Mouse (Mus musculus): ENCODE measurements around the gene Nat9.

Gene Nat9

DNA sequence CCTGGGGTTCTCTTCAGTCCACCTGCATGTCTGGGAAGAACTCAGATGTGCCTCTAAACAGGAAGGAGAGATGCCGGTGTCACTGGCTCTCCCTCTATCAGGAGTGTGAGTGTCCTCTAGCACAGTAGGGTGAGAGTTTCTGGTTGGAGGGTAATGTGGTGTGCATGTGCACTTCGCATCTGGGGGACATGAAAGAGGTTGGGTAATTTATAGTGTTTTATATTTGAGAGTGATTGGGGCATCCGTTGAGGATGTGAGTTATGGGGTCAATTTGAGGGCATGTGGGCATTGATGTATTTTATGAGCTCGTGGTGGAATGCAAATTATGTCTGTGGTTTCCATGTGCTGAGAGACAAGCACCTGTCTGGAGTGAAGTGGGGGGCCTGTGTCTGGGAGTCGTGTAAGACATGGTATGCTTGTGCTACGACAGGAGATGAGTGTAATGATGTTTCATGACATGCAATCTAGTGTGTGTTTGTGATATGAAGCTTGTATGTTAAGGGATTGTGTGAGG is 36.9 kb downstream of the Nat9 start:
- no peak for DNase-seq

DNA sequence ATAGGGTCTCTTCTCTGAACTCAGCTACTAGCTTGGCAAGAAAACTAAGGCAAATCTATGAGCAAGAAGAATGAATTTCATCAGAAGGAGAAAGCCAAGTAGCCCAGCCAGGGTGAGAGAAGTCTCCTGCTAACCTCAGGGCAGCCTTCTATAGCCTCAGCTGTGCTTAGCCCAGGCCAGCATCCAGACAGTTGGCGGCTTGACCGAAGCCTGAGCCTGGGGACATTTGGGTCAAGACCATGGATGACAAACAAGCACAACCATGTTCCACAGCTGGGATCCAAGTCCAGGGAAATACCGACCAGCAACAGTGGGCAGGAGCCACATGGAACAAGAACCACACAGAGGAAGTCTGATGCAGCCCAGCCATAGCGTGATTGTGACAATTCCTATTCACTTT is 39.8 kb downstream of the Nat9 start:
- no peak for DNase-seq

DNA sequence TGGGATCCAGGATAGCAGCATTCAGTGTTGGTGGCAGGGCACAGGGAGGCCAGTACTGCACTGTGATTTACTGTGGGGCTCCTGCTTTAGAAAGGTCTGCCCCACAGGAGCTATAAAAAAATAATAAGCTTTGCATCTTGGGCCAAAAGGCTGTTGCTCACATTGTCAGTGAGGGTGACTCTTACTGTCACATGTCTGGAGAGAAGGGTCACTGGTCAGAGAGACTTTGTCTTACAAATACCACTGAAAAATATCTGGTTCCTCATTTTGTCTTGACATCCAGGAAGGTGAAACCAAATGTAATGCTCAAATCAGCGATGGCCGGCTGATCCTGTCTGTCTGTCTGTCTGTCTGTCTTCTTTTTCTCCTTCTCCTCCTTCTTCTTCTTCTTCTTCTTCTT is 45.7 kb downstream of the Nat9 start:
- no peak for DNase-seq

DNA sequence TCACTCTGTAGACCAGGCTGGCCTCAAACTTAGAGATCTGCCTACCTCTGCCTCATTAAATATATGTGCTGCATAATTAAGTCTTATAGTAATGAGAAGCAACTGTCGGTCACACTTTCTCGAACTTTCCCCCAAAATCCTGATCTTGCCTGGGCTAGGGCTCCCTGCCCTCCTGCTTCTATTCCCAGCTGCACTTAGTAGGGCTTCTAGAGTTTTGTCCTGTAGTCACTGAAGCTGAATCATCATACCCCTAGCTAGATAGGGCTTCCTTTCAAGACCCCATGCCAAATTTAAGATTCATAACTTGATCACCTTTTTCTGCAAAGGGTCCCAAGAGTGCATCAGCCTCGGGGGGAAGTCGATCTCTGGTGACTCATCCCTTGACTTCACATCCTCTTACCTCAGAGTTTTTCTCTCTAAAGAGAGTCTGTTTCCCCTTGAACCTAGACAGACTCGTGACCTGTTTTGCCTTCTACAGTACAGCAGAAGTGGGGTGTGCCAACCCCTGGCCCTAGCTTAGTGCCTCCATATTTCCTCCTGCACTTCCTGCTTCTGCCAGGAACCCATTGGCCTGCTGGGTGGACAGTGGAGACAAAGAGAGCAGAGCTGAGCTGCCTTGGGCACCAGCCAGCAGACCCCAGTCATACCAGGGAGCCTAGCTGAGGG is 48.9 kb downstream of the Nat9 start:
- no peak for DNase-seq

DNA sequence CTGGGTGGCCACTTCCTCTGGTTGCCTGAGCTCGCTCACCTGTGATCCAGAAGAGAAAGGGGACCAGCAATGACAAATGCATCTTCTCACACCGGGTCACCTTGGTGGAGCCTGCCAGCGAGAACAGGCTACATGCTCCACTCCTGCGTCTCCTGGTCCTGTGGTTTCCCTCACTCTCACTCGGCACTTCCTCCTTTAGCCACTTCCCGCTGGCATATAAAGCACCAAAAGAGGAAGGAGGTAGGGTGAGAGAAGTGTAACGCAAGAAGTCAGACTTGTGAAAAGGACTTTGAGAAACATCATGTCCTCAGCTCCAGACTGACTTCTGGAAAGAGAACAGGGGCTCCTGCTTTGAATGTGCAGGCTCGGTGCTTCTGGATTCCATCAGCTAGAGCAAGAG is 53.9 kb downstream of the Nat9 start, which contains the start of gene Cd300lf:
Gene Cd300lf (minus strand): TSS at position 193 of the 400 bp plus-strand sequence.
- DNase-seq, result no peak

Measured in cerebellum, adult 11 months (tissue).